Mouse (Mus musculus) layer of hippocampus, postnatal 10 days (tissue): Measurements from ENCODE around the gene Cdk20. TPM values are rescaled to one million over a fixed set of nuclear protein-coding genes. Genes with fewer than 3 reads are reported as not detected.

Experiments used
- DNase-seq, 2 experiments: peaks; one replicate each; pipeline ENCODE4 v3.0.0; 2021; ENCODE audit warnings: low spot score in 2 of 2
- total RNA-seq, 2 experiments: library from RNA; stranded (reverse); gene quantifications; 2 replicates each; pipeline ENCODE4 v1.2.3; 2021

The Cdk20 gene
- total RNA-seq, 2 experiments from 2014 or later, result 12.9 to 14.8 TPM

- DNase-seq, result no peak
Observed at GRCm38 (mm10) chr13:64489886-64490285, 57.8 kb downstream of the Cdk20 start.

Other genes with a start within 250 kb of the Cdk20 start
- gene Cdc14b, start 157.0 kb upstream of the Cdk20 start, total RNA-seq, result 1 to 10 TPM; 2.6 to 3.2 TPM
- 10 to 100 TPM in 1 of 2 experiments, 1 to 10 TPM in 1; 8.5 to 11.7 TPM for gene Aaed1, start 119.6 kb upstream of the Cdk20 start, total RNA-seq
- 100 to 1,000 TPM; 169 to 194 TPM for gene Ctsl, start 61.4 kb upstream of the Cdk20 start, total RNA-seq
- gene Fam240b, start 65.5 kb downstream of the Cdk20 start, total RNA-seq, result not detected